Mouse (Mus musculus): ENCODE measurements around the gene Mrtfb.

DNA sequence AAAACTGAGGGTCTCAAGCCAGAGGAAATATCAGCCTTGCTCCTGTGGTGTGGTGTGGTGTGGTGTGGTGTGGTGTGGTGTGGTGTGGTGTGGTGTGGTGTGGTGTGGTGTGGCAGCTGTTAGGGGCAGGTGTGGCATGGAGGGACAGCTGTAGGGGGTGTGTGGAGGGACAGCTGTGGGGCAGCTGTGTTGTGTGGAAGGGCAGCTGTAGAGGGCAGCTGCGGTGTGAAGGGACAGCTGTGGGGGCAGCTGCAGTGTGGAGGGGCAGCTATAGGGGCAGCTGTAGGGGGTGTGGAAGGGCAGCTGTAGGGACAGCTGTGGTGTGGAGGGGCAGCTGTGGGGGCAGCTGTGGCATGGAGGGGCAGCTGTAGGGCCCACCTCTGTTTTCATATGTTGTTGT, 172.5 kb downstream of the Mrtfb start:
- TF ChIP-seq CTCF (conservative IDR thresholded peaks at IDR 0.05; ENCODE audit: low read length) = no peak
- no peak for TF ChIP-seq POU5F1 (IDR thresholded peaks at IDR 0.05; ENCODE audit: borderline replicate concordance, low read length)
